Mouse (Mus musculus) limb, embryonic 11.5 days (tissue): ENCODE measurements at regions not wholly inside any gene's neighbourhood (a gene's known extent, or its start where the extent isn't known, plus 50 kb on each side); places are given as distances from the start of the nearest gene placed in this dataset.

Experiments
- ATAC-seq: fragments of 200-750 bp; cut with Nextera tagmentation; 2 replicates; pipeline ENCODE4 v1.8.0; 2017; ENCODE audit warnings: low read depth; ENCODE audit not compliant: insufficient number of reproducible peaks, low FRiP score, low TSS enrichment
- DNase-seq: peaks from one replicate; pipeline ENCODE4 v3.0.0-alpha.2; 2015; ENCODE audit warnings: low spot score
- H3K27ac ChIP-seq: fragments of 300-500 bp; sonication (generic); replicated peaks from 2 replicates; pipeline ENCODE4 v1.5.1; 2014; ENCODE audit warnings: low read depth, mild to moderate bottlenecking, low read length
- H3K27me3 ChIP-seq: fragments of 300-500 bp; sonication (generic); 2 replicates; pipeline ENCODE4 v1.6.1; 2014; ENCODE audit warnings: mild to moderate bottlenecking, low read length, mixed read lengths; ENCODE audit not compliant: control insufficient read depth, insufficient read depth
- H3K36me3 ChIP-seq: fragments of 300-500 bp; sonication (generic); 2 replicates; pipeline ENCODE4 v1.6.1; 2014; ENCODE audit warnings: mild to moderate bottlenecking, low read length, moderate library complexity, mixed read lengths; ENCODE audit not compliant: control insufficient read depth, insufficient read depth
- H3K4me1 ChIP-seq: fragments of 300-500 bp; sonication (generic); 2 replicates; pipeline ENCODE4 v1.6.1; 2014; ENCODE audit warnings: low read length, mixed read lengths; ENCODE audit not compliant: control insufficient read depth, insufficient read depth
- H3K4me2 ChIP-seq: fragments of 300-500 bp; sonication (generic); 2 replicates; pipeline ENCODE4 v1.6.1; 2014; ENCODE audit warnings: low read depth, mild to moderate bottlenecking, moderate library complexity; ENCODE audit not compliant: severe bottlenecking
- H3K4me3 ChIP-seq: fragments of 300-500 bp; sonication (generic); 2 replicates; pipeline ENCODE4 v1.5.1; 2014; ENCODE audit warnings: low read depth, low read length
- H3K9ac ChIP-seq: fragments of 300-500 bp; sonication (generic); 2 replicates; pipeline ENCODE4 v1.6.1; 2014; ENCODE audit warnings: mild to moderate bottlenecking, low read length
- H3K9me3 ChIP-seq: fragments of 300-500 bp; sonication (generic); 2 replicates; pipeline ENCODE4 v1.6.1; 2016; ENCODE audit warnings: low read length; ENCODE audit not compliant: control insufficient read depth
- WGBS: fragments of 180-500 bp; shearing (Covaris S2); extraction: QIAGEN DNeasy Blood & Tissue Kit; methylation state at CpG from one replicate; pipeline ENCODE4 v1.1.7; 2014; 5-methylcytosine and 5-hydroxymethylcytosine counted together

DNA sequence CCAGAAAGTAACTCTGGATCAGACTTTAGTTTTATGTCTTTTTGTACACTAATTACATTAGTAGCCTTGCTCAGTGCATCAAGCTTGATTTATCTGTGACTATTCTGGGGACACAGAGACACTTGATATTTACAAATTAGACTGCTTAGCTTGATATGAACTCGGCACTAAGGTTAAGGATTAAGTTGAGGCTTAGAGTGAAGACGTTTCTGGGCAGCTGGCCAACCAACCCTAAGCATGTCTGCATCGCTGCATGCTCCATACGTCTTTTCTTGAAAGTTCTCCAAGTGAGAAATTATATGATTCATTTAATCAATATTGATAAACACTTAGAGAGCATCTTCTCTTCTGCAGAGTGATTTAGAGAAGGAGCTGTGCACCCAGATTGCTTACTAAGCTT is 352.6 kb upstream of the Slitrk1 start:
- H3K4me1 ChIP-seq, result no peaks in the 10 kb centered on the region
- 72% methylated on average over 4 of the region's 4 CpGs for WGBS
- H3K4me2 ChIP-seq, result no peak overlapping the region
- H3K27me3 ChIP-seq, result no peaks in the 10 kb centered on the region
- no peak overlapping the region for H3K27ac ChIP-seq
- no peaks in the 10 kb centered on the region for H3K9me3 ChIP-seq
- no peak overlapping the region for H3K4me3 ChIP-seq
- DNase-seq (no peak), ATAC-seq (no peak)
- no peaks in the 10 kb centered on the region for H3K36me3 ChIP-seq
- H3K9ac ChIP-seq, result no peak overlapping the region

GRCm38 (mm10) chr14:109261990-109262389 is 348.0 kb upstream of the Slitrk1 start:
- Histone ChIP-seq H3K9ac (no peak overlapping the region), H3K4me1 (no peaks in the 10 kb centered on the region), H3K27me3 (no peaks in the 10 kb centered on the region), H3K4me3 (no peak overlapping the region), H3K9me3 (no peaks in the 10 kb centered on the region), H3K36me3 (no peaks in the 10 kb centered on the region), H3K27ac (no peak overlapping the region), H3K4me2 (no peak overlapping the region)
- DNase-seq, result no peak
- no peak for ATAC-seq
- 94% methylated on average over 1 of the region's 1 CpGs for WGBS

GRCm38 (mm10) chr14:109214848-109215247 is 300.9 kb upstream of the Slitrk1 start:
- WGBS, result 89% methylated on average over 8 of the region's 8 CpGs
- DNase-seq (no peak), ATAC-seq (no peak)
- Histone ChIP-seq H3K4me3 (no peak overlapping the region), H3K27ac (no peak overlapping the region), H3K4me1 (no peaks in the 10 kb centered on the region), H3K27me3 (no peaks in the 10 kb centered on the region), H3K9ac (no peak overlapping the region), H3K9me3 (no peaks in the 10 kb centered on the region), H3K4me2 (no peak overlapping the region), H3K36me3 (no peaks in the 10 kb centered on the region)

DNA sequence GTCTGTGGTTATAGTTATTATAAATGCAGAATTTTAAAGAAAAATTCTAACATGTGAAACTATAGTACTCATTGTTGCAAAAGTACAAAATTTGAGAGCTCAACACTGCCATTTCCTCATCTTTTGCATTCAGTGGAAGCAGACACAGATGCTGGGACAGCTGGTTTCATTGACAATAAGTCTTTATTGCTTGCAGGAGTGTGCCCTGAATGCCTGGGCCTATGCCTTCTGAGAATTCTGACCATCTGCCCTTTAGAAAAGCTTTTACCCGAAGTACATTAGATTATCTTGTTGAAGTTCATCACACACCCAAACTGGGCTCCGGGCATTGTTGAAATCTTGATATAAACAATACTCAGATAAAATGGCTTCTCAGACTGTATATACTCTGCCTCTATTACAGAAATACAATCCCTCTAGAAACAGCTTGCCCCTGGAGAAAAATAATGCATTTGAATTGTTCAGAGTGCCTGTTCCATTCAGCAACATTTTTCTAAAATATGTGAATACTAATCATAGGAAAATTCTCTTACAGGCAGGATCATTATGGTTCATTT is 266.1 kb upstream of the Slitrk1 start:
- DNase-seq, result no peak

GRCm38 (mm10) chr14:109176602-109177179 is 262.7 kb upstream of the Slitrk1 start:
- Histone ChIP-seq H3K27me3 (no peaks in the 10 kb centered on the region), H3K27ac (no peak overlapping the region), H3K4me1 (no peaks in the 10 kb centered on the region), H3K36me3 (no peaks in the 10 kb centered on the region), H3K9ac (no peak overlapping the region), H3K4me2 (no peak overlapping the region), H3K9me3 (no peaks in the 10 kb centered on the region), H3K4me3 (no peak overlapping the region)
- WGBS, result 16% methylated on average over 2 of the region's 2 CpGs
- ATAC-seq, result peak; percentile 74; the same call in 1 of the 2 replicates
- DNase-seq, result peak; percentile 23

More for the DNA sequence above, 266.1 kb upstream of the Slitrk1 start:
- no peaks in the 10 kb centered on the region for H3K4me1 ChIP-seq
- H3K9ac ChIP-seq, result no peak overlapping the region
- H3K36me3 ChIP-seq, result no peaks in the 10 kb centered on the region
- H3K4me2 ChIP-seq, result no peak overlapping the region
- WGBS, result 74% methylated on average over 2 of the region's 2 CpGs
- no peak for ATAC-seq
- no peaks in the 10 kb centered on the region for H3K9me3 ChIP-seq
- H3K27me3 ChIP-seq, result no peaks in the 10 kb centered on the region
- no peak overlapping the region for H3K4me3 ChIP-seq
- H3K27ac ChIP-seq, result no peak overlapping the region

DNA sequence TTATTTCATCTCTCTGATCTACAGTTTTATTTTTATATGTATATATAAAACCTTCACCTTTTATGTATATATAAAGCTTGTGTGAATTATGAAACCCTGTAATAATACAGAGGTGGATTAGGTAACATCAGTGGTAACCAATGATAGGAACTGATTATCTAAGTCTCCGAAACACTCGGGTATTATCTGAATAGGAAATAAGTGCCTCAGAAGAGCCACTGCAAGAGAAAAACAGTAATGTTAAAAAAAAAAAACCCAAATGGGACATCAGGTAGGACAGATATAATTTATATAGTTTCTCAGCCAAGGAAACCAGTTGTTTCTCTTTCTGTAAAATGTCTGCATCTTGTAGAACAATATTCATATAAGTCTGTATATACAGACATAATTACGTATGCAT is 261.9 kb upstream of the Slitrk1 start:
- no peak overlapping the region for H3K4me2 ChIP-seq
- no peak overlapping the region for H3K27ac ChIP-seq
- no peaks in the 10 kb centered on the region for H3K4me1 ChIP-seq
- no peak for ATAC-seq
- no peaks in the 10 kb centered on the region for H3K36me3 ChIP-seq
- no peaks in the 10 kb centered on the region for H3K27me3 ChIP-seq
- no peaks in the 10 kb centered on the region for H3K9me3 ChIP-seq
- WGBS, result 94% methylated on average over 3 of the region's 3 CpGs
- H3K9ac ChIP-seq, result no peak overlapping the region
- H3K4me3 ChIP-seq, result no peak overlapping the region
- DNase-seq, result no peak
